Mouse (Mus musculus) urinary bladder, adult 18-20 months (tissue): ENCODE measurements around the gene Gm12166.
A peak's percentile ranks its signal among the peaks of the same experiment; 100 is the strongest.

Source experiments
- DNase-seq, 2 experiments: peaks; one replicate each; pipeline ENCODE4 v3.0.0; 2022; ENCODE audit warnings: low spot score in 2 of 2, mixed read lengths in 2 of 2

Gm12166 gene

GRCm38 (mm10) chr11:46052105-46052659 lies at the start of gene Gm12166:
Gene Gm12166, minus strand, starts transcription at chr11:46052321.
- peak in 1 of 2 experiments; percentile 50 for DNase-seq

GRCm38 (mm10) chr11:46097062-46097461 lies 44.9 kb upstream of the Gm12166 start:
- no peak for DNase-seq

GRCm38 (mm10) chr11:46096265-46096649 lies 44.1 kb upstream of the Gm12166 start:
- DNase-seq: no peak

GRCm38 (mm10) chr11:46095477-46096264 lies 43.5 kb upstream of the Gm12166 start:
- no peak for DNase-seq

- DNase-seq: no peak
Measured at GRCm38 (mm10) chr11:46092121-46092520, 40.0 kb upstream of the Gm12166 start.

GRCm38 (mm10) chr11:46090951-46091667 lies 39.0 kb upstream of the Gm12166 start:
- DNase-seq: no peak

GRCm38 (mm10) chr11:46090036-46090725 lies 38.1 kb upstream of the Gm12166 start:
- no peak for DNase-seq

GRCm38 (mm10) chr11:46089081-46089713 lies 37.1 kb upstream of the Gm12166 start:
- DNase-seq: no peak

- DNase-seq: no peak
Measured at GRCm38 (mm10) chr11:46086446-46086845, 34.3 kb upstream of the Gm12166 start.

GRCm38 (mm10) chr11:46085398-46086163 lies 33.5 kb upstream of the Gm12166 start:
- no peak for DNase-seq

GRCm38 (mm10) chr11:46084568-46084967 lies 32.4 kb upstream of the Gm12166 start:
- DNase-seq: no peak

- DNase-seq: no peak
Measured at GRCm38 (mm10) chr11:46083835-46084444, 31.8 kb upstream of the Gm12166 start.

- no peak for DNase-seq
Measured at GRCm38 (mm10) chr11:46083405-46083804, 31.3 kb upstream of the Gm12166 start.

GRCm38 (mm10) chr11:46081075-46081474 lies 29.0 kb upstream of the Gm12166 start:
- DNase-seq: no peak

GRCm38 (mm10) chr11:46077732-46078375 lies 25.7 kb upstream of the Gm12166 start:
- no peak for DNase-seq

- DNase-seq: no peak
Measured at GRCm38 (mm10) chr11:46077304-46077703, 25.2 kb upstream of the Gm12166 start.

- DNase-seq: no peak
Measured at GRCm38 (mm10) chr11:46076442-46077158, 24.5 kb upstream of the Gm12166 start.

GRCm38 (mm10) chr11:46075507-46075906 lies 23.4 kb upstream of the Gm12166 start:
- no peak for DNase-seq
